Mouse (Mus musculus): ENCODE results near the gene Ylpm1. TPM values are rescaled to one million over a fixed set of nuclear protein-coding genes. Genes with fewer than 3 reads are reported as not detected.

Gene Ylpm1
- 100 to 1,000 TPM; 109 to 145 (median 122) TPM for total RNA-seq (2022)

DNA sequence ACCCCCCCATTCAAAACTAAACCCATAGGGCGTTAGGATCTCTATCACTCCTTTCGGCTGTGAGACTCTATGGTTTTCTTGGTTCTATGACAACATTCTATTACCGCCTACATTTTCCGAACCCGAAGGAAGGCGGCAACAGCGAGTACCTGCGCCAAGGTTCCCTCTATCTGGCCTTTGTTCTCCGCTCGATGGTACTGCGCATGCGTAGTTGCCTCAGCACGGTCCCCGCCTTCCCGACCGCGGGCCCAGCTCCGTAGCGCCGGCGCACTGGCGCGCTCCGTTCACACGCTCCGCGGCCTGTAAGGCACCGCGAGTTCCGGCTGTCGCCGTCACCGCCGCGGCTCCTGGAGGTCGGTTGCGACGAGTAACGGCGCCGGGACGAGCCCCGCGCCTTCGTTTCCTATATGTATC is at the start of gene Ylpm1:
TSS of gene Ylpm1 (plus strand) at position 239 of the 414 bp plus-strand sequence.
- DNase-seq (ENCODE audit: low spot score in 2 of 2) = peak; percentile 96 to 98

GRCm38 (mm10) chr12:84947894-84948583 is 48.1 kb upstream of the Ylpm1 start:
- DNase-seq (ENCODE audit: low spot score in 2 of 2) = no peak

DNA sequence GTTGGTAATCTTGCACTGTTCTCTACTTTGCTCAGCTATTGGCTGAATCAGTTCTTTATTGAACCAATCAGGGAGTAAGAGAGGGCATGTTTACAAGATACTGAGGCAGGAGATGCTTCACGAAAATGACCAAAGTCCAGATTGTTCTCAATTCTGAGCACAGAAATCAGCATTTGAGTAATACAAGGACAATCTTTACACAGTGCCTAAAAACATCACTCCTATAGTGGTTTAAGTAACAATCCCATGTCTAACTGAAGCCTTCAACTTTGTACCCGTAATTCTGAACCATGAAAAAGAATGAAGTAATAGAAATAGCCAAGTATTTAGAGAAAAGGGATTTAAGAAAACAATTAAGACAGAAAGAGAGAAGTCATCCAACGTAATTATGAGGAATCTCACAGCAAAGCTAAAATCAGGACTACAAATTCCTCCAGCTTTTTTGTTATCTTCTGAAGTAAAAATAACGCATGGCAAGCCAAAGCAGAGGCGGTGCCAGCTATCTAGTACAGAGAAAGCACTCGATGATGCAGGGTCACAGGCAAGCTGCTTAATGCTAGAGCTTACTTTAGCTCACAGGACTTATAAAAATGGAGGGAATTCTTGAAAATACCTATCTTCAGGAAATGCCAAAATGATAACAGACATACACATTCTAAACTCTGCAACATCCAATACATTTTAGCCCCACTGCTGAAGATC is 47.4 kb upstream of the Ylpm1 start:
- no peak for DNase-seq (ENCODE audit: low spot score in 2 of 2)

GRCm38 (mm10) chr12:84950763-84951162 is 45.4 kb upstream of the Ylpm1 start:
- DNase-seq (ENCODE audit: low spot score in 2 of 2) = no peak

DNA sequence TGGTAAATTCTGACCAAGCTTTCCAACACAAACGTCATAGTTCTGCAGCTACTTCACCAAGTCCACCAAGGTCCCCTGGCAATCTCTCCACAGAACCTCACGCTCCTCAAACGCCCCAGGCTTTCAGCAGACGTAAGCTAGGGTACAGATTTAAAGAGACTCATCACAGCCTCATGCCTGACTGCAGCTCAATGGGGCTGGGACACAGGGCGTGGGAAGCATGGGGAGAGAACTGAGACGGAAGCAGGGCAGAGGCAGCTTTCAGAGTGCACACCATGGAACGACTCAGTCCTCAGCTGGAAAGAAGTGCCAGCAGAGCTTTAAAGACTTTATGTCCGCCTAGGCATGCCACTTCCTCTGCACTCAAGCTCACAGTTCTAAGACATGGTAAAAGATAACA is 44.6 kb upstream of the Ylpm1 start:
- DNase-seq (ENCODE audit: low spot score in 2 of 2) = no peak

DNA sequence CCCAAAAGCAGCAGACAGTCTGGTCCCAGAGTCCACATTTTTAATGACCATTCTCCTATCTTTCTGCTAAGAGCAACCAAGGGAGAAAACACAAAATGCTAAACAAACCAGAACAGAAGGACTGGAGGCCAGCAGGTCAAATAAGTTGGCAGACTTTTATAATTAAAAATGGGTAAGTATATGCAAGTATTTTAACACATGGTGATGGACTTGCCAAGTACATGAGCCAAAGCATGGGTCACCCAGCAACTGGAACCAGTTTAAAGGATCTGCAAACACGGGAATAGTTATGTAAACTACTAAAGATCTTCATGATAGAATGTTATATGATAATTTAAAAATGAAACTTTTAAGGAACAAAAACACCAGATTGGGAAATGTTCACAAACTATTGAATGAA is 43.8 kb upstream of the Ylpm1 start:
- DNase-seq (ENCODE audit: low spot score in 2 of 2) = no peak

DNA sequence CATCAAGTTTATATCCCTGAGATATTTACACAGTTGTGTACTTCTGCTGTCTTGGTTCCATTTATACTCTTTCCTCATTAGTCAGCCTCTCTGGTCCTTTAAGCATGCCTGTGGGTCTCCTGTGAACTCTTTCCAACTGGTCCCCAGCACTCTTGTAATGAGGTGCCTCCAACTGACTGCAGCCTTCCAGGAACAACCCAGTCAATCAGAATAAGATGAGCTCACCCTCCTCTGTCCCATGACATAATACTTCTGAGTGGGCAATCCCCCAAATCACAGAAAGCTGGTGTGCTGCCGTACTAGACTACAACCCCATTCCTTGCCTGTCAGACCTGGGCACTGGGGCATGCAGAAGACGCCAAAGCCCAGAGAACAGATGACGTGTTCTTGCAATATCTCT is 39.8 kb upstream of the Ylpm1 start:
- DNase-seq (ENCODE audit: low spot score in 2 of 2) = no peak

- no peak for DNase-seq (ENCODE audit: low spot score in 2 of 2)
Observed at GRCm38 (mm10) chr12:84958794-84959356, 37.2 kb upstream of the Ylpm1 start.

DNA sequence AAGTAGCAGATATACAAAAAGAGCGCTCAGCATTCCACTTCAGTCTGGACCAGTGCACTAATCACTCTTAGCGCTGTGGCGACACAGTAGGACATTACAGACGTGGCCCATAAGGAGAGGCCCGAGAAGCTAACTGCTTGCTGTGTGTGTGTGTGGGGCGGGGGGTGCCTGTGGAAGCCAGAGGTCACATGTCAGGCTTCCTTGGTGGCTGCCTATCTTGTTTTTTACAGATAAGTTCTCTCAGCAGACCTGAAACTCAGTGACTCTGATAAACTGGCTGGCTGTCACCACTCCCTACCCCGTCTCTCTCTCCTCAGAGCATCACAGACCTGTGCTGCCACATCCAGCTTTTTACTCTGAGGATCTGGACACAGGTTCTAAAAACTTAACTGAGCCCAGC is 33.5 kb upstream of the Ylpm1 start:
- DNase-seq (ENCODE audit: low spot score in 2 of 2) = no peak

GRCm38 (mm10) chr12:84968831-84969655 is 27.1 kb upstream of the Ylpm1 start:
- no peak for DNase-seq (ENCODE audit: low spot score in 2 of 2)

GRCm38 (mm10) chr12:84969656-84970427 is 26.3 kb upstream of the Ylpm1 start:
- DNase-seq (ENCODE audit: low spot score in 2 of 2) = no peak

DNA sequence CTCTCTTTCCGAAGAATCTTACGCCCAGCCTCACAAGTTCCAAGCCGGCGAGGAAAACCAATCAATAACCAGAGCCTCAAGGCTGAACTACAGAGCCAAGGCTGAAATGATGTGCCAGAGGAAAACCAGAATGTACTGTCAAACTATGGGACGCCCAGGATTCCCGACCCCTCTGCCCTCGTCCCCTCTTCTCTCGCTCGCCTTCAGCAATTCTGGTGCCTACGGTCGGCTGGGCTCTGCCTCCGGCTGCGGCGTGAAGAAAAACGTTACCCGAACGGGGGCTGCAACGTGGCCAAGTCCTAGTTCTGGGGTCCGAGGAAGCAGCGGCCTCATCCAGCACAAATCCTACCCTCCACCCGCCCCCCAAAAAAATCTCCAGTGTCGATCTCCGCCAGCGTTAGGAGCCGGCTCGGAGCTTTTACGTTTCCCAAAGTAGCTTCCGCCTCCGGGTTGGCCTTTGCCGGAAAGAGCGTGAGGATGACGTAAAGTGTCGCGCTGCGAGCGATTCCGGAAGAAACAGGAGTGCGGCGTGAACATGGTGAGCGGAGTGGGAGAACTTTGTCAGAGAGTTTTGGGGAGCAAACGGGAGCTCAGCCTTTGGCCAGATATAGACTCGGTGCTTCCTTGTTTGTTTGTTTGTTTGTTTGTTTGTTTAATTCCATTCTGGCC is 25.6 kb upstream of the Ylpm1 start, which contains the start of the genes Fcf1 and Arel1:
TSS of gene Fcf1 (plus strand) at position 470 of the 669 bp plus-strand sequence.
TSS of gene Arel1 (minus strand) at position 473 of the 669 bp plus-strand sequence.
- DNase-seq (ENCODE audit: low spot score in 2 of 2) = peak; percentile 83 to 91

- DNase-seq (ENCODE audit: low spot score in 2 of 2) = no peak
Observed at GRCm38 (mm10) chr12:84979264-84979862, 16.8 kb upstream of the Ylpm1 start.

DNA sequence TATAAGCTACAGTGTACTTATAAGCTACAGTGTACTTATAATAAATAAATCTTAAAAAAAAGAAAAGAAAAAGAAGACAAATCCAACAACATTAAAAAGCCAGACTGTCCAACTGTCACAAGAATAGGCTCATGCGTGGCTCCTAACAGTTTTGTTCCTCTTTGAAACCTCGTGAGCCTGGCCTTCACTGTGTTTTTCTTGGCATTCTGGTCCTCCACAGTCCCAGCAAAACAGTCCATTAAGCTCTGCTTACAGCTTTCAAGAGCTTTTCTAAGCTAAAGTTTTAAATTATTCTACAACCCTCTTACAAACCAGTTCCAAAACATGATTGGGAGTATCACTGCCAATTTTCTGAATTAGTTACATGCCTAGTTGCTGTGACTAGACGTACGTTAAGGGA is 6.7 kb upstream of the Ylpm1 start:
- no peak for DNase-seq (ENCODE audit: low spot score in 2 of 2)

DNA sequence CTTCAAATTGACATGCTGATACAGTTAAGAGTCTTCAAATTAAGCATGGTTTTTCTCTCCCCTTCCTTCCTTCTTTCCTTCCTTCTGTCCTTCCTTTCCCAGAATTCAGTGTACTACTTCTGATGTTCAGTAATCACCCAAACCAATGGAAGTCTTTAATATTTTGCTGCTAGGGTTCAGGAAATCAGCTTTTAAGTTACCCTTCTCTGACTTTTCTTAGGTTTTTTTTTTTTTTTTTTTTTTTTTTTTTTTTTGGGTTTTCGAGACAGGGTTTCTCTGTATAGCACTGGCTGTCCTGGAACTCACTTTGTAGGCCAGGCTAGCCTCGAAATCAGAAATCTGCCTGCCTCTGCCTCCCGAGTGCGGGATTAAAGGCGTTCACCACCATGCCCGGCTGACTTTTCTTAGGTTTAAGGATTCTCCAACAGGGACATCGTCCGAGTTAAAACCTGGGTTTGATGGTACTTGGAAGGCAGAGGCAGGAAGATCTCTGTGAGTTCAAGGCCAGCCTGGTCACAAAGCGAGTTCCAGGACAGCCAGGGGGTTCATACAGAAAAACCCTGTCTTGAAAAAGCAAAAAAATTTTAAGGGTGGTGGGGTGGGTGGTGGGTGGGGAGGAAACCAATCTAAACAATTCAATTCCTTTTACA is 884 bp upstream of the Ylpm1 start:
- no peak for DNase-seq (ENCODE audit: low spot score in 2 of 2)

GRCm38 (mm10) chr12:84996501-84997398 is 629 bp downstream of the Ylpm1 start:
- peak; percentile 48 to 63 for DNase-seq (ENCODE audit: low spot score in 2 of 2)

- no peak for DNase-seq (ENCODE audit: low spot score in 2 of 2)
Observed at GRCm38 (mm10) chr12:84999053-84999452, 2.9 kb downstream of the Ylpm1 start.

- DNase-seq (ENCODE audit: low spot score in 2 of 2) = no peak
Observed at GRCm38 (mm10) chr12:85006206-85006605, 10.1 kb downstream of the Ylpm1 start.

All from layer of hippocampus, adult 8-10 months (tissue).